Mouse (Mus musculus) large intestine, adult 2 months (tissue): ENCODE data around the gene Ptp4a2. TPM values are rescaled to one million over a fixed set of nuclear protein-coding genes. Genes with fewer than 3 reads are reported as not detected.
A peak's percentile ranks its signal among the peaks of the same experiment; 100 is the strongest.
"Not testable (repeated sequence)": the region's sequence is repeated elsewhere in the genome, so short reads cannot be mapped to it uniquely, and the experiment has no call there.

Experiments
- DNase-seq: peaks from one replicate; pipeline ENCODE4 v3.0.0-alpha.2; 2012; ENCODE audit warnings: low read depth, low spot score
- WGBS: fragments of 180-500 bp; shearing (Covaris S2); methylation state at CpG from one replicate; pipeline ENCODE4 v1.1.7; 2018; 5-methylcytosine and 5-hydroxymethylcytosine counted together
- polyA plus RNA-seq: library from polyadenylated mRNA; depleted of rRNA; stranded (reverse); fragments of >200 nt; gene quantifications from 2 replicates; pipeline ENCODE4 v1.2.3, GENCODE M21; 2012; rRNA removed

Gene Ptp4a2
- polyA plus RNA-seq: 37.8 and 39.6 TPM in 2 replicates

- peak; percentile 78 for DNase-seq
- 3% methylated on average over 35 of the region's 35 CpGs for WGBS
These were observed at the start of gene Ptp4a2 for GRCm38 (mm10) chr4:129810798-129811604. Gene Ptp4a2 (plus strand): TSS chr4:129811219.

- WGBS: 88% methylated on average over 12 of the region's 12 CpGs
- no peak for DNase-seq
These were observed 49.4 kb upstream of the Ptp4a2 start for GRCm38 (mm10) chr4:129761606-129762005.

DNA sequence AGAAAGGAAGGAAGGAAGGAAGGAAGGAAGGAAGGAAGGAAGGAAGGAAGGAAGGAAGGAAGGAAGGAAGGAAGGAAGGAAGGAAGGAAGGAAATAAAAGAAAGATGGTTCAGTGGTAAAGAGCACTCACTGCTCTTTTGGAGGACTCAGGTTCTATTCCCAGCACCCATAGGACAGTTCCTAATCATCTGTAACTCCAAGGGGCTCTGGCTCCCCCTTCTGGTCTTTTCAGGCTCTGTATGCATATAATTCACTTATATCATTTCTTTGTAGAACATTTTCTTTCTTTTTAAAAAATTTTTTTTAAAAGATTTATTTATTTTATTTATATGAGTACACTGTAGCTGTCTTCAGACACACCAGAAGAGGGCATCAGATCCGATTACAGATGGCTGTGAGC is 48.5 kb upstream of the Ptp4a2 start:
- WGBS: 84% methylated on average over 1 of the region's 1 CpGs
- not testable (repeated sequence) for DNase-seq

DNA sequence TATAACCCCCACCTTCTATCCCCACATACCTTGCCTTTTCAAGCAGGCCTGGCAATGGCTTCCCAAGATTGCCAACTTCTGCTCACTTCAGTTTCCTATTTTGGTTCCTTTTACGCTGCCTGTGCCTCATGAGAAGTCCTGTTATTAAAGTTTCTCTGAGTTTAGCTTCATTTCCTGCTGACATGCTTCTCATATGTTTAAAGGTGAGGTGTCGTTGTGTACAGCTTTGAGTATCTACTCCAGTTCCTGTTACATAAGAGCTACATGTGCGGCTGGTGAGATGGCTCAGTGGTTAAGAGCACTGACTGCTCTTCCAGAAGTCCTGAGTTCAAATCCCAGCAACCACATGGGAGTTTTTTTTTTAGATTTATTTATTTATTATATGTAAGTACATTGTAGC is 45.7 kb upstream of the Ptp4a2 start:
- DNase-seq: no peak
- WGBS: 89% methylated on average over 3 of the region's 3 CpGs

DNA sequence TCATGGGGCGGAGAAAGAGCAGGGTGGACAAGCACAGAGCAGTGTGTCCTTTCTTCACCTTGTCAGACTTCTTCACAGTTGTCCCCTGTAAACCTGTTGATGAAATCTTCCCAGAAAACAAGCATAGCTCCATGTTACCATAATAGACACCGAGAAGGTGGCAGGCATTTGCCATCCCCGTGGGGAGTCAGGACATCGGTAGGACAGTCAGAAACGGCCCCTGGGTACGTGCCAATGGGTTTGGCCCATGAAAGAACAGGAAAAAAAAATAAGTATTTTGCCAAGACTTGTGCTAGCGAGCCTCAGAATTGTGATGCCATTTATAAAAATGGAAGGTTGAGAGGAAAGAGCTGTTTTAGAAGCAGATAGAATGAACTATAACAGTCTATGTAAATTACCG is 43.2 kb upstream of the Ptp4a2 start:
- no peak for DNase-seq
- WGBS: 64% methylated on average over 8 of the region's 8 CpGs

DNA sequence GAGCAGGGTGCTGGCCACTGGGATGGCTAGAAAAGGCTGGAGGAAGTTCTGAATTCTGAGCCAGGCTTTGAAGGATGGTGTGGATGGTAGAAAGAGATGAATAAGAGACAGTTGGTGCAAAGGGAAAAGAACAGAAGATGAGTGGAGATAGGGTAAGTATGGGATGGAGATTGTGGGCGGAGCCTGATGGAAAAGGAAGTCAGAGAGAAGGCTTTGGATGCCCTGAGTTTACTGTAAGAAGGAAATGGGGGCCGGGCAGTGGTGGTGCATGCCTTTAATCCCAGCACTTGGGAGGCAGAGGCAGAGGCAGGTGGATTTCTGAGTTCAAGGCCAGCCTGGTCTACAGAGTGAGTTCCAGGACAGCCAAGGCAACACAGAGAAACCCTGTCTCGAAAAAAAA is 42.3 kb upstream of the Ptp4a2 start:
- 76% methylated on average over 3 of the region's 3 CpGs for WGBS
- not testable (repeated sequence) for DNase-seq

DNA sequence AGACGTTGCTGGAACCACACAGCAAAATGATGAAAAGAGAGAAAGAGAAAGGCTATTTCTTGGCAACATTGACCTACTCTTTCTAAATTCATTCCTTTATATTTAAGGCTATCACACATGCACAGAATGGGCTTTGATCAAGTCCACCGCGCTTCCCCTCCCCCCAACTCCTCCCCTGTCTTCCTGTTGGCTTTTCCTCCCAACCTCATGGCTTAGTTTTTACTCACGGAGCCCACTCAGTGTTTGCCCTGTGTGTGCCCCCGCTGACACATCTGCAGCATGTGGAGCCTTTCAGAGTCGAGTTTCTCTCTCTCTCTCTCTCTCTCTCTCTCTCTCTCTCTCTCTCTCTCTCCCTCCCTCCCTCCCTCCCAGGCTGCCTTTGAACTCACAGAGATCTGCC is 40.4 kb upstream of the Ptp4a2 start:
- 70% methylated on average over 6 of the region's 6 CpGs for WGBS
- DNase-seq: no peak

DNA sequence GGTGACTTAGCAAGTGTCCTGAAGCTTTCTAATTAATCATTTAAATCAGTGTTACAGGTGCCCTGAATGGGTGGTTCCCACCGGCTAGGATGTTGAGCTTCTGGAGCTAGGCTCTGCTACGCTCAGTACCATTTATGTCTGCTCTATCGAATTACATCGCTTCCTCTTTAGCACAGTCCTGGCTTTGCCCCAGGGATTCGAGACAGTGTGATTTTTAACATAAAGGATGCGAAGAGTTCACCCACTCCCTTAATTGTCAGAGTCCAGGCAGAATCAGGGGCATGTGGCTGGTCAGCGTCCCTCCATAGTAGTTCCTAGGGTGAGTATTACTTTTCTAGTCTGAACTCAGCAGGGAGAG is 39.7 kb upstream of the Ptp4a2 start:
- no peak for DNase-seq
- 31% methylated on average over 7 of the region's 7 CpGs for WGBS

GRCm38 (mm10) chr4:129771672-129772521 is 39.1 kb upstream of the Ptp4a2 start:
- WGBS: 10% methylated on average over 21 of the region's 21 CpGs
- DNase-seq: no peak

GRCm38 (mm10) chr4:129781881-129782675 is 28.9 kb upstream of the Ptp4a2 start:
- no peak for DNase-seq
- WGBS: 43% methylated on average over 4 of the region's 4 CpGs

GRCm38 (mm10) chr4:129782857-129783331 is 28.1 kb upstream of the Ptp4a2 start:
- WGBS: 76% methylated on average over 3 of the region's 3 CpGs
- no peak for DNase-seq

- 62% methylated on average over 5 of the region's 5 CpGs for WGBS
- DNase-seq: no peak
These were observed 27.5 kb upstream of the Ptp4a2 start for GRCm38 (mm10) chr4:129783506-129783905.

DNA sequence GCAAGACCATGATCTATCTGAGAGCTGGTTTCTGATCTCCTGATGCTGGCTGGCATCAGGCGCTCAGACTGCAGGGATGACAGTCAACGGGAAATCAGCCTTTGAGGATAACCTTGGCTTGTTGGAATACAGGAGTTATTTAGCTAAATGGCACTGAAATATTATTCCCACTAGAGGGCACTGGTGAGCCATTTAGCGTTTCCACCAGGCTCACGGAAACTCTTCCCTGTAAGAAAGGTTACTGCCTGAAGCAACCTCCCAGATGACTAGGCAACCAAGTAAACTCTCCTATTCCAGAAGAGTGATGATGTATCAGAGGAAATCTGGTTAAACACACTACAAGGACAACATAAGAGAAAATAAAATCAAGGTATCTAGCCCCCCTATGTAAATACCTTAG is 25.8 kb upstream of the Ptp4a2 start:
- 0% methylated on average over 4 of the region's 4 CpGs for WGBS
- peak; percentile 84 for DNase-seq

DNA sequence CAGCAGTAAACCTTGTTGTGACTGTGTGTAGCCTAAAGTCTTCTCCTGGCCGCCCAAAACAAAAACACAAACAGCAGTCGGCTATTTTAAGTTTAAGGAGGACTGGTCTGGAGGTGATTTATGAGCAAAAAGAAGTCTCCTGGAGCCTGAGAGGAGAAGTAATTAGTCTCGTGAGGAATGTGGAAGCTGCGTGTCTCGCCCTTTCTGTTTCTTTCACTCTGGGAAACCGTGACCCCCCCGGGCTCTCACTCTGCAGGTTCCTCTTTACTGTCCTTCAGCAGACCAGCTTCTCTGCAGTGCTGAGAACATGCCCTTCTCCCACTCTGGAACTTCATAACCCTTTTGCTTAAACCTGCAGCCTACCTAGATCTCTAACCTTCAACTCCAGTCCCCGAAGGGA is 22.3 kb upstream of the Ptp4a2 start:
- DNase-seq: no peak
- 53% methylated on average over 8 of the region's 8 CpGs for WGBS

GRCm38 (mm10) chr4:129789635-129790034 is 21.4 kb upstream of the Ptp4a2 start:
- no peak for DNase-seq
- WGBS: 93% methylated on average over 2 of the region's 2 CpGs

GRCm38 (mm10) chr4:129790475-129790874 is 20.5 kb upstream of the Ptp4a2 start:
- 46% methylated on average over 3 of the region's 3 CpGs for WGBS
- no peak for DNase-seq

- 56% methylated on average over 1 of the region's 1 CpGs for WGBS
- DNase-seq: no peak
These were observed 19.6 kb upstream of the Ptp4a2 start for GRCm38 (mm10) chr4:129791399-129791798.

DNA sequence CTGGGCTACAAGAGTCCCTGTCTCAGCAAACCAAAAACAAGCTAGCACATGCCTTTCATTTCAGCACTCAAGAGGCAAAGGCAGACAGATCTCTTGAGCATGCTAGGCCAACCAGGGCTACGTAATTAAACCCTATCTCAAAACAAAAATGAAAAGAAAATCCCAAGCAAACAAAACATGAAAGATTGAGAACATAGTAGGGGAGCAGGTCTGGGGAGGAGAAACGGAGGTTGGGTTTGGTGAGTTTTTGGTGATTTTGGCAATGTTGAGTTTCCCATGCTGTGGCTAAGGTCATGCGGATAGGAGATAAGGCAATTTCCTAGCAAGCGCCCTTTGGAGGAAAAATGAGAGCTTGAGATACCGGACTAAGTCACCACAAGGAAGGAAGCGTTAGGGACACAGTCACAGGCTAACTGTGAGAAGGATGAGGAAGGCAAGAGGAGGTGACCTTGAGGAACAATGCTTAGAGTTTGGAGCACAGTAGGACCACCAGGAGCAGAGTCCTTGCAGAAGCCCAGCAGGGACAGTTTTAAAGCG is 18.3 kb upstream of the Ptp4a2 start:
- WGBS: 93% methylated on average over 7 of the region's 7 CpGs
- DNase-seq: no peak

- 36% methylated on average over 5 of the region's 5 CpGs for WGBS
These were observed 17.2 kb upstream of the Ptp4a2 start for GRCm38 (mm10) chr4:129793713-129794329.

More at GRCm38 (mm10) chr4:129793713-129794329, 17.2 kb upstream of the Ptp4a2 start:
- DNase-seq: peak; percentile 64
